Mouse (Mus musculus): ENCODE data around the gene Zfp109. TPM values are rescaled to one million over a fixed set of nuclear protein-coding genes. Genes with fewer than 3 reads are reported as not detected.
"Not testable (repeated sequence)": the region's sequence is repeated elsewhere in the genome, so short reads cannot be mapped to it uniquely, and the experiment has no call there.

Zfp109 gene
- polyA plus RNA-seq (2014; fragmentation: Nextera tagmentation; extraction: Ambion mirVana): 4.9 and 5.8 TPM in 2 replicates

DNA sequence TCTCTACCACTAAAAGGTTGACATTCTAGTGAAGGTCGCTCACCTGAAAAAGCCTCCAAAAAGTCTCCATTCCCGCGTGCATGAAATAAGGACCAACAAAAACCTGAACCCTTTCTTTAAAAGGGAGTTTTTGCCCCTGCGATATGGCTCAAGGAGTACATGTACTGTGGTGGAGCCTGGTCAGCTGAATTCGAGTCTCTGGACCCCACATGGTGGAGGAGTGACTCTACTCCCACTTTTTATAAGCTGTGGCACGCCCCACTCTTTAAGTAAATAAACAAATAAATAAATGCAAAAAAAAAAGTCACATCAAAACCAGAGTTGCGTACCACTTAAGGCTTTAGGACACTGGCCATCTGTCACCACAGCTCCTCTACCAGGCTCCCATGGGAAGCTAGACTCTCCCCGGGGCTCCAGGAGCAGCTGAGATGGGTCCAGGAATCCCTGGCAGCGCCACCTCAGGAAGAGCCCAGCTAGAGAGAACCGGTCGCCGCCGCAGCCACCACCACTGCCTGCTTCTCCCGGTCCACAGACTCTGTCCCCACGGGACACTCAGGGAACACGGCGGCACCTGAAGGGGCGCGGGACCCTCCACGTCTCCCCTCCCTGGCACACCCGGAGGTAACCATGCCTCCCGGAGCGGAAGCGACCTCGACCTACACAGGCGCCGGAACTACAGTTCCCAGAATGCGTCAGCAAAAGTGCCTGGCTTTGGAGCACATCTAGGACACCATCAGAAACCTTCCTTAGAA, at the start of gene Zfp109:
Gene Zfp109, minus strand, starts transcription at position 521 of the 752 bp plus-strand sequence.
- Histone ChIP-seq H3K9ac (ENCODE audit: low read length) (peak within 1 kb of the TSS; percentile 74), H3K27me3 (ENCODE audit: control insufficient read depth, insufficient read depth, low read length) (no peaks in the 10 kb centered on the region), H3K4me1 (ENCODE audit: control insufficient read depth, insufficient read depth, low read length) (no peaks in the 10 kb centered on the region), H3K4me3 (ENCODE audit: low read depth, low read length) (peak within 1 kb of the TSS; percentile 75), H3K36me3 (ENCODE audit: control insufficient read depth, insufficient read depth, low read length) (no peaks in the 10 kb centered on the region), H3K27ac (replicated peaks; ENCODE audit: low read depth, low read length) (no peak within 1 kb of the TSS), H3K9me3 (ENCODE audit: control insufficient read depth, low read length) (no peaks in the 10 kb centered on the region), H3K4me2 (ENCODE audit: low read depth, severe bottlenecking) (peak within 1 kb of the TSS; percentile 70)
- DNase-seq (ENCODE audit: low spot score): peak; percentile 80
- WGBS: 5% methylated on average over 28 of the region's 28 CpGs
- peak; percentile 59; the same call in 1 of the 2 replicates for ATAC-seq (ENCODE audit: insufficient number of reproducible peaks, low FRiP score, low TSS enrichment, low read depth)

DNA sequence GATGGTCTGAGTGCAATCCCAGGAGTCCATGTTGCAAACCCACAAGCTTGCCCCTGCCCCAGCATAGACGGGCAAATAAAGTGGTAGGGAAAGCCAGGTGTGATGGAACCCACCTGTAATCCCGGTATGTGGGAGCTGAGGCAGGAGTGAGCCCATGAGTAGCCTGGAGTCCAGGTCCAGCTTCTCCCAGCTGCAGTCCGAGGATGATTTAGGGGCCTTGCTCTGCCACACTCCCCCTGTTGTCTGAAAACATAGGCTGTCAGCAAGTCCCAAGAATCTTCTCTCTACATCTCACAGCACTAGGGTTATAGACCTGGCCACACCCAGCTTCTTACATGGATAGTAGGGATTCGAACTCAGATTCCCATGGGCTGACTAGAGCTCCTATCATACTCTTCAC, 49.6 kb upstream of the Zfp109 start:
- no peak for ATAC-seq (ENCODE audit: insufficient number of reproducible peaks, low FRiP score, low TSS enrichment, low read depth)
- peaks cover 19% of the 10 kb centered on the region for H3K36me3 ChIP-seq (ENCODE audit: control insufficient read depth, insufficient read depth, low read length)
- 71% methylated on average over 4 of the region's 4 CpGs for WGBS

DNA sequence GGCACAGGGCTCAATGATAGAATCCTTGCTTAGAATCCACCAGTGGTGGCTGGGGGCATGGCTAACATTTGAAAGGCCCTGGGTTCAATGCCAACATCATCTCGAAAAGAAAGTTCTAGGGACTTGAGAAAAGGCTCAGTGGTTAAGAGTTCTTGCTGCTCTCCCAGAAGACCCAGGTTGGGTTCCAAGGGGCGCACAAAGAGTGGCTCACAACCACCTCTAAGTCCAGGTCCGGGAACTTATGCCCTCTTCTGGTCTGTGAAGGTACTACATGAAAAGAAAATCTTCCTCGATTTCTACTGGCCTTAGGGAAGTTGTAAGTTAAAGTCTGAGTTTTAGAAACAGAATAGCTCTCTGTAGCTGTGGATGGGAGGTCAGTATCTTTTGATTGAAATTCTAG, 48.7 kb upstream of the Zfp109 start:
- Histone ChIP-seq H3K27me3 (ENCODE audit: control insufficient read depth, insufficient read depth, low read length) (no peaks in the 10 kb centered on the region), H3K9me3 (ENCODE audit: control insufficient read depth, low read length) (no peaks in the 10 kb centered on the region; the same call in 1 of the 2 replicates), H3K9ac (ENCODE audit: low read length) (no peak overlapping the region), H3K36me3 (ENCODE audit: control insufficient read depth, insufficient read depth, low read length) (peaks cover 11% of the 10 kb centered on the region), H3K4me3 (ENCODE audit: low read depth, low read length) (no peak overlapping the region), H3K4me1 (ENCODE audit: control insufficient read depth, insufficient read depth, low read length) (no peaks in the 10 kb centered on the region), H3K4me2 (ENCODE audit: low read depth, severe bottlenecking) (no peak overlapping the region), H3K27ac (replicated peaks; ENCODE audit: low read depth, low read length) (no peak overlapping the region)
- WGBS: 53% methylated on average over 4 of the region's 4 CpGs
- no peak for DNase-seq (ENCODE audit: low spot score)
- ATAC-seq (ENCODE audit: insufficient number of reproducible peaks, low FRiP score, low TSS enrichment, low read depth): no peak

More for the DNA sequence above, 49.6 kb upstream of the Zfp109 start:
- Histone ChIP-seq H3K9me3 (ENCODE audit: control insufficient read depth, low read length) (peaks cover 2% of the 10 kb centered on the region; the same call in 1 of the 2 replicates), H3K4me3 (ENCODE audit: low read depth, low read length) (no peak overlapping the region), H3K27me3 (ENCODE audit: control insufficient read depth, insufficient read depth, low read length) (no peaks in the 10 kb centered on the region), H3K4me1 (ENCODE audit: control insufficient read depth, insufficient read depth, low read length) (no peaks in the 10 kb centered on the region), H3K4me2 (ENCODE audit: low read depth, severe bottlenecking) (no peak overlapping the region), H3K9ac (ENCODE audit: low read length) (no peak overlapping the region), H3K27ac (replicated peaks; ENCODE audit: low read depth, low read length) (no peak overlapping the region)
- no peak for DNase-seq (ENCODE audit: low spot score)

DNA sequence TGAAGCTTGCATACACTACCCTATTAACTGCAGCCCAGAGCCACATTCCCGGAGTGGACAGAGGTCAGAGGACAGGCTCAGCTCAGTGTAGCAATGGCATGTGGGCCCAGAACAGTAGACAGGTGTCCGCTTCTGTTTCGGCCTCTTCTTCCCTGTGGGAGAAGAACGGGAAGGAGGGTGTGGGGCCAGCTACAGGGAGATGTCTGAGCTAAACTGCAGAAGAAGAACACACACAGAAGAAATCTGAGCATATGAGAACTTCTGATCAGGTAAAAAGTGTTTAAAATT, 43.4 kb upstream of the Zfp109 start:
- ATAC-seq (ENCODE audit: insufficient number of reproducible peaks, low FRiP score, low TSS enrichment, low read depth): no peak
- Histone ChIP-seq H3K27ac (replicated peaks; ENCODE audit: low read depth, low read length) (no peak overlapping the region), H3K4me2 (ENCODE audit: low read depth, severe bottlenecking) (no peak overlapping the region), H3K27me3 (ENCODE audit: control insufficient read depth, insufficient read depth, low read length) (no peaks in the 10 kb centered on the region), H3K4me1 (ENCODE audit: control insufficient read depth, insufficient read depth, low read length) (no peaks in the 10 kb centered on the region), H3K4me3 (ENCODE audit: low read depth, low read length) (no peak overlapping the region), H3K36me3 (ENCODE audit: control insufficient read depth, insufficient read depth, low read length) (no peaks in the 10 kb centered on the region), H3K9me3 (ENCODE audit: control insufficient read depth, low read length) (no peaks in the 10 kb centered on the region; the same call in none of the 2 replicates), H3K9ac (ENCODE audit: low read length) (no peak overlapping the region)
- WGBS: 65% methylated on average over 4 of the region's 4 CpGs
- DNase-seq (ENCODE audit: low spot score): no peak

DNA sequence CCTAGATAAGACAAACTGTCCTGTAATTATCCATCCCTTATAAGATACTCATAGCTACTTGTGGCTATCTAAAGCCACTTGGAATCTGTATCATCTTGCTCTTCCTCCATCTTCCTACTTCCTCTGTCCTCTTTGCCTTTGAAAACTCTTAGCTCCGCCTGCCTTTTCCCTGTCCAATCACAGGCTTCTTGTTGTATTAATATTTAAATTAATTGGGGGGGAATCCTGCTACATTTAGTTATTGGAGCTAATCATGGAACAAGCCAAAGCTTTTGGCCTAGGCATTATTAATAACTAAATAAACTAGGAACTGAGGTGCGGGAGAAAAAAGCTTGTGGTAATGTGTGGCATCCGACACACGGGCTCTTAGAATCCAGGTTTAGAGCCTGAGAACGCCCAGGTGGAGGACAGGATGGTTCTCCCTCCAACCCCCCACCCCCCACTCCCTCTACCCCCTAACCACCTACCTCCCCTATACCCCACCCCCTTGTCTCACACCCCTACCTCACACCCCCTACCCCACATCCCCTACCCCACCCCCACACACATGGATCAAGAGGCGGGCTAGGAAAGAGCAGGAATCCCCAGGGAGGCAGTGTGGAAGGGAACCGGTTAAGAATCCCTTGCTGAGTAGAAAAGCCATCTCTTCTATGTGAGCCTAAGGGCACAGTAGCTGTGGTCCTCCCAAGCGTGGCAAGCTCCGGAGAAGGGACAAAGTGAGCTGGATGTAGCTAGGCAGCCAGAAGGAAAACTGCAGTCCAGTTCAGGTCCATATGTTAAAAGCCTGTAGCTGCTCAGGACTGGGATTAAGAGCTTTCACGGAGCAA, 42.9 kb upstream of the Zfp109 start:
- 54% methylated on average over 10 of the region's 10 CpGs for WGBS
- DNase-seq (ENCODE audit: low spot score): no peak
- H3K9me3 ChIP-seq (ENCODE audit: control insufficient read depth, low read length): no peaks in the 10 kb centered on the region; the same call in none of the 2 replicates
- H3K9ac ChIP-seq (ENCODE audit: low read length): no peak overlapping the region
- H3K4me3 ChIP-seq (ENCODE audit: low read depth, low read length): no peak overlapping the region
- no peaks in the 10 kb centered on the region for H3K4me1 ChIP-seq (ENCODE audit: control insufficient read depth, insufficient read depth, low read length)
- ATAC-seq (ENCODE audit: insufficient number of reproducible peaks, low FRiP score, low TSS enrichment, low read depth): peak; percentile 51; the same call in 1 of the 2 replicates
- no peak overlapping the region for H3K27ac ChIP-seq (replicated peaks; ENCODE audit: low read depth, low read length)
- no peak overlapping the region for H3K4me2 ChIP-seq (ENCODE audit: low read depth, severe bottlenecking)
- no peaks in the 10 kb centered on the region for H3K27me3 ChIP-seq (ENCODE audit: control insufficient read depth, insufficient read depth, low read length)
- H3K36me3 ChIP-seq (ENCODE audit: control insufficient read depth, insufficient read depth, low read length): no peaks in the 10 kb centered on the region

DNA sequence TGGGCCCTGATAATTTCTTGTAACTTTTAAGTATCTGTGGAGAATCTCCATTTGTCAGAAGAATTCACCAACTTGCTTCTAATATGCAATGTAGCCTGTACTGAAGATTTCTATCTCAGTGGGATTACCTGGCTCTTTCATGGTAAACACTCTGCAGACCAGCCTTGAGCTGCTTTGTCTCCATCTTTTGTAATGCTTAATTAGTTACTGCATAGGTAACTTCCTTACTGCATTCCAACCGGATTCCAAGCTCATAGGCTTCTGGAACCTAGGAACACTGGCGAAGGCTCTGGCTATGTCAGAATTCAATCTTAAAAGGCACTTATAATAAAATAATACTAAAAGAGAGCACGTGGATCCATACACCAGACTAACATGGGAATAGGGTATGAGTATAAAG, 41.4 kb upstream of the Zfp109 start:
- not testable (repeated sequence) for H3K9ac ChIP-seq (ENCODE audit: low read length); H3K4me2 ChIP-seq (ENCODE audit: low read depth, severe bottlenecking); DNase-seq (ENCODE audit: low spot score); H3K36me3 ChIP-seq (ENCODE audit: control insufficient read depth, insufficient read depth, low read length); H3K4me3 ChIP-seq (ENCODE audit: low read depth, low read length); ATAC-seq (ENCODE audit: insufficient number of reproducible peaks, low FRiP score, low TSS enrichment, low read depth); H3K27ac ChIP-seq (replicated peaks; ENCODE audit: low read depth, low read length); H3K9me3 ChIP-seq (ENCODE audit: control insufficient read depth, low read length); H3K4me1 ChIP-seq (ENCODE audit: control insufficient read depth, insufficient read depth, low read length); H3K27me3 ChIP-seq (ENCODE audit: control insufficient read depth, insufficient read depth, low read length)
- 88% methylated on average over 3 of the region's 3 CpGs for WGBS

DNA sequence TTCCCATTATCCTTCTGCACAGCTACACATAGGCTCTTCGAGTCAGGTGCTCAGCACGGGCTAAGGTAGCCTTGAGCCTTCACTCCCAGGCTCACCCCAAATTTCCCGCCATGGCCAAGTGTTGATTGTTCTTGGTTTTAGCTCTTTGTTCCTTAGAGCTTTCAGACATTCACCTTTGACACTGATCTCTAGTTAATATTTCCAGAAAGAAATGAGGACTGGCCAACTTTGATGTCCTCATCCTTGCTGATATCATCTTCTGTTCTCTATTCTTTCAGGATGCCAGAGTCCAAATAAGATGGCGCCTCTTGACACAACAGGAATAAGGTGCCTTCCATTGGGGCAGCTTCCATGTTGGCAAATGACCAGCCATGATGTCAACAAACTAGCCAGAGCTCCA, 37.1 kb upstream of the Zfp109 start:
- 93% methylated on average over 4 of the region's 4 CpGs for WGBS
- Histone ChIP-seq H3K9me3 (ENCODE audit: control insufficient read depth, low read length) (no peaks in the 10 kb centered on the region; the same call in none of the 2 replicates), H3K27ac (replicated peaks; ENCODE audit: low read depth, low read length) (no peak overlapping the region), H3K4me1 (ENCODE audit: control insufficient read depth, insufficient read depth, low read length) (no peaks in the 10 kb centered on the region), H3K9ac (ENCODE audit: low read length) (no peak overlapping the region), H3K4me3 (ENCODE audit: low read depth, low read length) (no peak overlapping the region), H3K36me3 (ENCODE audit: control insufficient read depth, insufficient read depth, low read length) (peaks cover 8% of the 10 kb centered on the region), H3K27me3 (ENCODE audit: control insufficient read depth, insufficient read depth, low read length) (no peaks in the 10 kb centered on the region), H3K4me2 (ENCODE audit: low read depth, severe bottlenecking) (no peak overlapping the region)
- ATAC-seq (ENCODE audit: insufficient number of reproducible peaks, low FRiP score, low TSS enrichment, low read depth): no peak
- DNase-seq (ENCODE audit: low spot score): no peak

DNA sequence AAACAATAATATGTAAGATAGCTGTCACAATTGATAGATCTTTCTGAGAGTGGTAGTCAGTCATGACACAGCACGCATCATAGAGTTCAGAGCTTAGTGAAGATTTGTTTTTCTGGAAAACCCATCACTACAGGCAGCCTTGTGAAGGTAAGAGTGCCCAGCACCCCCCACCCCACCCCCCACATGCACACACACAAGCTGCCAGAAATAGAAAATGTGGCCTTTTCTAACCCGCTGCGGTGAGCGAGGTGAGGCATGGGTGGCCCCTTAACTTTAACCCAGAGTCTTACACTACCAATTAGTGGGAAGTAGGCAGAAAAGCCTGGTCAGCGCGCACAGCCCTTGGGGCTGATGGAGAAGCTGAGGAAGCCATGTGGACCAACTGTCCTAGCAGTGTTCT, 33.8 kb upstream of the Zfp109 start:
- Histone ChIP-seq H3K4me2 (ENCODE audit: low read depth, severe bottlenecking) (no peak overlapping the region), H3K27me3 (ENCODE audit: control insufficient read depth, insufficient read depth, low read length) (no peaks in the 10 kb centered on the region), H3K9ac (ENCODE audit: low read length) (no peak overlapping the region), H3K9me3 (ENCODE audit: control insufficient read depth, low read length) (no peaks in the 10 kb centered on the region; the same call in none of the 2 replicates), H3K36me3 (ENCODE audit: control insufficient read depth, insufficient read depth, low read length) (peaks cover 8% of the 10 kb centered on the region), H3K4me1 (ENCODE audit: control insufficient read depth, insufficient read depth, low read length) (no peaks in the 10 kb centered on the region), H3K4me3 (ENCODE audit: low read depth, low read length) (no peak overlapping the region), H3K27ac (replicated peaks; ENCODE audit: low read depth, low read length) (no peak overlapping the region)
- WGBS: 97% methylated on average over 6 of the region's 6 CpGs
- ATAC-seq (ENCODE audit: insufficient number of reproducible peaks, low FRiP score, low TSS enrichment, low read depth) (no peak), DNase-seq (ENCODE audit: low spot score) (no peak)
